Mouse (Mus musculus) adrenal gland, postnatal 36 days (tissue): ENCODE measurements around the gene Slc35e2. TPM values are rescaled to one million over a fixed set of nuclear protein-coding genes. Genes with fewer than 3 reads are reported as not detected.
"Not testable (repeated sequence)": the region's sequence is repeated elsewhere in the genome, so short reads cannot be mapped to it uniquely, and the experiment has no call there.

ENCODE experiments used
- DNase-seq, 2 experiments: peaks; one replicate each; pipeline ENCODE4 v3.0.0; 2021; ENCODE audit warnings: mixed read lengths in 1 of 2
- total RNA-seq, 2 experiments: library from RNA; stranded (reverse); gene quantifications; 2 replicates each; pipeline ENCODE4 v1.2.3; 2021

Slc35e2 gene
- total RNA-seq, 2 experiments from 2014 or later: 34.0 to 43.3 TPM

DNA sequence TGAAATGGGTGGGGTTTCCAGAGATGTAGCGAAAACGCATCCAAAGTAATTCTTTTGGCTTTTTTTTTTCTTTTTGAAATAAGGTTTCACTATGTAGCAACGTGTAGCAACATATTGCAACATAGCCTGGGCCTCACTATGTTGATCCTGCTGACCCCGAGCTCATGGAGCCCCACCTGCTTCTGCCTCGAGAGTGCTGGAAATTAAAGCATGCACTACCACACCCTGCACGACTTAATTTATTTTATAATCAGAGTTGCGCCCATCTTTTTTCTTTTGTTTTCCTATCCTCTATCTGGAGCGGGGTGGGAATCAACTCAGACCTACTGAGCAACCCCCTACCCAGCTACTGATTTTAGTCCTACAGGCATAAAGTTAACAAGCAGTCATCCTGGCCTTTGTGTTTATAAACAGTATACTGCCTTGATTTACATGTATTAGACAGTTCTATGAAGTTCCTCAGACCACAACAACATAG is 68.4 kb downstream of the Slc35e2 start:
- no peak for DNase-seq

DNA sequence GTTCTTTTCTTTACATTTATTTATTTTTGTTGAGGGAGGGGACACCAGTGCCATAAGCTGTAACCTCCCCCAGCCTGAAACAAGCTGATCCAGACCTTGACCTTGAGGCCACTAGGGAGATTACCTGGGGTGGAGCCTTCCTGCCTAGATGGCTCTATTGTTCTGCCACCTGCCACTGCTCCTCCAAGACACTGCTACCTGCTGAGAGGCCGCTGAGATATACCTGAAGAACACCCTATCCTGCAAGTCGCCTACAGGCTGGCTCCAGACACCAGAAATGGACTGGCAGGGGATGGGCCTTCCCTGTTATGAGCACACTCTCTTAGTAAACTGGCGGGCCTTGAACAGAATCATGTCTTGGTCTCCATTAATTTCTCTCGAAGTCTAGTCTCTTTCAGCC is 69.0 kb downstream of the Slc35e2 start:
- DNase-seq: not testable (repeated sequence)

GRCm38 (mm10) chr4:155672082-155672481 is 70.9 kb downstream of the Slc35e2 start:
- DNase-seq: no peak

Other genes with a start within 250 kb of the Slc35e2 start
- 1 to 10 TPM; 3.4 to 4.3 TPM for gene Prkcz, start 240.1 kb upstream of the Slc35e2 start, total RNA-seq
- gene Gabrd, start 203.3 kb upstream of the Slc35e2 start, total RNA-seq: under 1 TPM in 1 of 2 experiments, not detected in 1; 0.20 TPM
- under 1 TPM; 0.66 to 0.76 TPM for gene Cfap74, start 192.2 kb upstream of the Slc35e2 start, total RNA-seq
- gene Tmem52, start 132.3 kb upstream of the Slc35e2 start, total RNA-seq: 10 to 100 TPM in 1 of 2 experiments, 1 to 10 TPM in 1; 8.3 to 10.8 TPM
- 100 to 1,000 TPM; 444 to 453 TPM for gene Gnb1, start 110.1 kb upstream of the Slc35e2 start, total RNA-seq
- 100 to 1,000 TPM; 175 to 310 TPM for gene Nadk, start 39.0 kb upstream of the Slc35e2 start, total RNA-seq
- gene Cdk11b, start 23.4 kb downstream of the Slc35e2 start, total RNA-seq: 10 to 100 TPM; 42.5 to 52.6 TPM
- not detected for gene Gm10563, start 44.0 kb downstream of the Slc35e2 start, total RNA-seq
- 1 to 10 TPM; 5.5 to 8.9 TPM for gene Mmp23, start 52.0 kb downstream of the Slc35e2 start, total RNA-seq
- 10 to 100 TPM; 43.6 to 48.9 TPM for gene Mib2, start 67.8 kb downstream of the Slc35e2 start, total RNA-seq
- gene Fndc10, start 92.9 kb downstream of the Slc35e2 start, total RNA-seq: 10 to 100 TPM; 31.3 to 59.8 TPM
- gene Ssu72, start 103.4 kb downstream of the Slc35e2 start, total RNA-seq: 100 to 1,000 TPM in 1 of 2 experiments, 10 to 100 TPM in 1; 98.1 to 123 TPM
- under 1 TPM; 0.70 to 0.72 TPM for gene Tmem240, start 133.4 kb downstream of the Slc35e2 start, total RNA-seq
- gene Atad3a, start 159.7 kb downstream of the Slc35e2 start, total RNA-seq: 10 to 100 TPM; 83.2 to 94.1 TPM
- gene Vwa1, start 173.3 kb downstream of the Slc35e2 start, total RNA-seq: 1 to 10 TPM; 3.4 to 6.0 TPM
- gene Tmem88b, start 184.5 kb downstream of the Slc35e2 start, total RNA-seq: under 1 TPM; 0.30 to 0.56 TPM
- gene Ankrd65, start 189.0 kb downstream of the Slc35e2 start, total RNA-seq: not detected
- 100 to 1,000 TPM; 133 to 141 TPM for gene Mrpl20, start 201.5 kb downstream of the Slc35e2 start, total RNA-seq
- 100 to 1,000 TPM in 1 of 2 experiments, 10 to 100 TPM in 1; 86.3 to 122 TPM for gene Ccnl2, start 211.1 kb downstream of the Slc35e2 start, total RNA-seq
- gene Aurkaip1, start 229.9 kb downstream of the Slc35e2 start, total RNA-seq: 100 to 1,000 TPM; 140 to 170 TPM
- 10 to 100 TPM; 40.2 to 47.0 TPM for gene Mxra8, start 238.3 kb downstream of the Slc35e2 start, total RNA-seq
- gene Dvl1, start 246.0 kb downstream of the Slc35e2 start, total RNA-seq: 10 to 100 TPM; 61.2 to 61.7 TPM